Mouse (Mus musculus): ENCODE measurements around the gene Pde10a.

DNA sequence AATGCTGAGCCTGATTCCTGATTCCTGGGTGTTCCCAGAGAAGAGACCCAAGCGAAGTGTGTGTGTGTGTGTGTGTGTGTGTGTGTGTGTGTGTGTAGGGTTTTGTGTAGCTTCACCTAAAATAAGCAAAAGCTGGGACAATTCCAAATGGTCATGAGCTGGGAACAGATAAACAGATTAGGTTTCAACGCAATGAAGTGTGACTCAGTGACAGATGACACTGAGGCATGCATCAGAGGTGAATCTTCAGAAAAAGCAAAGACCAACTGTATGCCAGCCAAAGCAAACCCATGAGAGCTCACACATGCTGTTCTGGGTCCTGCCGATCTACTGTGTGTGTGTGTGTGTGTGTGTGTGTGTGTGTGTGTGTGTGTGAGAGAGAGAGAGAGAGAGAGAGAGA, 40.9 kb upstream of the Pde10a start:
- TF ChIP-seq CTCF (IDR thresholded peaks at IDR 0.05; ENCODE audit: low read depth) (no peak), EP300 (IDR thresholded peaks at IDR 0.05; ENCODE audit: low read depth) (no peak)

Data from heart, postnatal 0 days (tissue).